Mouse (Mus musculus) G1E (cell line): ENCODE data around the gene Ddit4.

Experiments
- CTCF ChIP-seq: IDR thresholded peaks from 2 replicates; pipeline ENCODE4 v1.5.1; 2012; ENCODE audit warnings: low read depth, low read length, inconsistent platforms, mixed read lengths
- POLR2AphosphoS5 ChIP-seq: IDR thresholded peaks from 2 replicates; pipeline ENCODE4 v1.6.1; 2012; ENCODE audit warnings: low read depth, low read length, inconsistent platforms; ENCODE audit not compliant: insufficient replicate concordance

GRCm38 (mm10) chr10:59902606-59902990 is 49.0 kb downstream of the Ddit4 start:
- TF ChIP-seq POLR2AphosphoS5 (no peak), CTCF (no peak)
